Mouse (Mus musculus) brain, embryonic 14.5 days (tissue): ENCODE results near the gene Rnf214. TPM values are rescaled to one million over a fixed set of nuclear protein-coding genes. Genes with fewer than 3 reads are reported as not detected.

Source experiments
- DNase-seq: peaks from one replicate; pipeline ENCODE4 v3.0.0-alpha.2; 2011; ENCODE audit warnings: low read depth
- CTCF ChIP-seq: fragments of 200-500 bp; IDR thresholded peaks from 2 replicates; pipeline ENCODE4 v1.5.1; 2012; ENCODE audit warnings: inconsistent platforms, mild to moderate bottlenecking, moderate library complexity, borderline replicate concordance; ENCODE audit not compliant: insufficient read depth, insufficient read length; ENCODE audit errors: extremely low read depth
- POLR2A ChIP-seq: fragments of 200-500 bp; IDR thresholded peaks from 2 replicates; pipeline ENCODE4 v1.6.1; 2012; ENCODE audit warnings: mild to moderate bottlenecking, inconsistent platforms, borderline replicate concordance; ENCODE audit not compliant: poor library complexity, insufficient read depth, insufficient read length, severe bottlenecking; ENCODE audit errors: extremely low read depth
- polyA plus RNA-seq: library from polyadenylated mRNA; depleted of rRNA; stranded (reverse); fragments of >200 nt; gene quantifications from 2 replicates; pipeline ENCODE4 v1.2.3, GENCODE M21; 2012

The Rnf214 gene
- polyA plus RNA-seq, 1 experiment = 68.0 TPM

DNA sequence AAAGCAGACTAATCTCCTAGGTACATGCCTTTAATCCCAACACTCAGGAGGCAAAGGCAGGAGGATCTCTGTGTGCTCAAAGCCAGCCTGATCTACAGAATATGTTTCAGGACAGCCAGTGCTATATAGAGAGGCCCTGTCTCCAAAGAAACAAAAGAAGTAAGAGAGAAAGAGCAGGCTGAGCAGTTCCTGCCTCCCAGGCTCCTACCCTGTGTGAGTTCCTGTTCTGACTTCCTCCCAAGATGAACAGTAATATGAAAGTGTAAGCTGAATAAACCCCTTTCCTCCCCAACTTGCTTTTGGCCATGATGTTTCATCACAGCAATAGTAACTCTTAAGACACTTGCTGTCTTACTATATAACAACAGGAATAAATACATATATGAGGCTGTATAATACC is 13.0 kb downstream of the Rnf214 start:
- DNase-seq = no peak
- TF ChIP-seq POLR2A (no peak), CTCF (no peak)

DNA sequence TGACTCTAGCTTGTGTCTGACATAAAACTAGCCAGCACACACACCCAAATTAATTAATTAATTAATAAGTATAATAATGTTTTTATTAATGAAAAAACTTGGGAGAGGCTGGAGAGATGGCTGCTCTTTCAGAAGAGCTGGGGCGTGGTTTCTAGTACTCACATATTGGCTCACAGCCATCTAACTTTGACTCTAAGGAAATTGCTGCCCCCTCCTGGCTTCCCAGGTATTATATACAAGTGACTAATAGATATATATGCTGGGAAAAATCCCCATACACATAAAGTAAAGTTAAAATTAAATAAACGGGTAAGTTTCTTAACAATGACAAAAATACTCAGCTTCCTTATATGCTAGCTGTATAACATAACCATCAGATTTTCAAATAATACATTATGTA is 28.8 kb downstream of the Rnf214 start:
- TF ChIP-seq CTCF = no peak
- TF ChIP-seq POLR2A = no peak
- DNase-seq = peak; percentile 47

DNA sequence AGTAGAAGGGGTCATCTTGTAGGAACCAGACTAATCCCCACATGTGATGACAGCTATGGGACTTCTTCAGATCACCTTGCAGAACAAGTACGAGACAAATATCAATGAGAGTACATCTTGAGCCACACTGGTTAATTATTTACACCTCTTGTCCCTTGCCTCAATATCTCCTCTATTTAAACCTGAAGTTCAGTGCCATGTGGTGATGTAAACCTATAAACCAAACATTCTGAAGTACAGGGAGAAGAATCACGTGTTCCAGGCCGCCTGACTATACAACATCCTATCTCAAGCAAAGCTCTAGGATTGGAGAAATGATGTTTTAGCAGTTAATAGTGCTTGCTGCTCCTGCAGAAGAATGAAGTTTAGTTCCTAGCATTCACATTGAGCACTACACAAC is 36.4 kb downstream of the Rnf214 start:
- no peak for DNase-seq
- TF ChIP-seq POLR2A (no peak), CTCF (no peak)

DNA sequence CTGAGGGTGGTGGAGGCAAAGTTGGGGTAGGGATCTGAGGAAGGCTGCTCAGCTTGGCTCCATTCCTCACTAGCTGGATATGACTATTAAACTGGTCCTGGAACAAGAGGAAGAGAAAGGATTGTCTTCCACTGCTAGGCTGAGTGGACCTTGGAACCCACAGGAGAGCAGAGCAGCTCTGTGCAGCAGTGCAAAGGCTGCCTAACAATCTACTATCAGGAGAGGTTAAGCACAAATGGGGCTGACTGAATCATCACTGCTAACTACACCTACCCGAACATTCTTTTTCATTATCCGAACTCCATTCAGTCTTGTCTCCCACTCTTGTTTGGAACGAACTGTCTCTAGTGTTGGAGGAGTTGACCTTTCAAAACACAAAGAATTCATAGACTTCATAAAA is 37.5 kb downstream of the Rnf214 start:
- no peak for TF ChIP-seq CTCF
- no peak for TF ChIP-seq POLR2A
- no peak for DNase-seq

DNA sequence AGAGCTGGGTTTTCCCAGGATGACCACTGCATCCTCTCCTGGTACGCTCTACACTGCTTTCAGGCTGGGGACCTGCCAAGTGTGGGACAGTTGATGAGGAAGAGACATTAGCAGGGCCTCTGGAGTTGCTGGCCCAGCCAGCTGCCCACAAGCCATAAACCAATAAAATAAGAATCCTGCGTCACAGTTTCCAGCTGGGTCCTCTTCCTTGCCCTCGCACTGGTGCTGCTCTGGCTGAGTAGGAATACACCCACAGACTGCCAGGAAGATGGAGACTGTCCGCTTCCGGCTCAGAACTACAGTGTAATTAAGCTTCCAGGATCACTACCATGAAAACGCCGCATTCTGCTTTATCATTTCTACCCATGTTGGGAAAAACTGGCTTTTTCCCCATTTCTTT is 44.9 kb downstream of the Rnf214 start:
- TF ChIP-seq POLR2A (no peak), CTCF (no peak)
- DNase-seq = no peak

DNA sequence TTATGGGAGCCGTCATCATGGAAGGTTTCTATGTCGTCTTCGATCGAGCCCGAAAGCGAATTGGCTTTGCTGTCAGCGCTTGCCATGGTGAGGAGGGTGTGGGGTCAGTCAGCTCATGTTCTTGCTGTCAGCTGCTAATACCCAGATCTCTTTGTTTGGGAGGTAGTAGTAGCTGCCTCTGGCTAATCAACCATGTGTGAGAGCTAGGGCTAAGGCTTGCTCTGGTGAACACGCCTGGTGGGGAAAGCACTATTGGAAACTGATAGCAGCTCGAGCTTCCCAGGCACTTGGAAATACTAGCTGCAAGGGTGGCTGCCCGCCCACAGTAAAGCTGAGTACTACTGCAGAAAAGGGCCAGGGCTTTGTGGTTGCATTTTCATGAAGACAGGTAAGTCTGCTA is 47.3 kb downstream of the Rnf214 start:
- TF ChIP-seq CTCF (no peak), POLR2A (no peak)
- DNase-seq = no peak

DNA sequence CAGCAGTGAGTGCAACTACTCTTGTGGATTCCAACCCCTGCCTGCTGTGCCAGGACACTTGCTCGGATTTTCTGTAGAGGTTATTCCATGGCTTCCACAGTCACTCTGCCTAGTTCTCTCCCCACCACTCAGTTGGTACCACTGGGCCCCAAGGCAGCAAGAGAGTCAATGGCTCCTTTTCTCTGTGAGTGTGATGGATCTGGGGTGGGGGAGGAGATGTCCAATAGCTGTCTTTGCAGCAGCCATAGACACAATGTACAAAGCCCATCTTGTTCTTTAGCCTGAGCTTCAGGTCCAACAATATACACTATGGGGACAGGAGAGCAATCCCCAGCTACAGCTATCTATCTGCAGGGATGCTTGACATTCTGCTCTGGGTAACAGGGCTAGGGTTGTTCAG is 52.6 kb downstream of the Rnf214 start:
- TF ChIP-seq POLR2A (no peak), CTCF (no peak)
- DNase-seq = no peak

DNA sequence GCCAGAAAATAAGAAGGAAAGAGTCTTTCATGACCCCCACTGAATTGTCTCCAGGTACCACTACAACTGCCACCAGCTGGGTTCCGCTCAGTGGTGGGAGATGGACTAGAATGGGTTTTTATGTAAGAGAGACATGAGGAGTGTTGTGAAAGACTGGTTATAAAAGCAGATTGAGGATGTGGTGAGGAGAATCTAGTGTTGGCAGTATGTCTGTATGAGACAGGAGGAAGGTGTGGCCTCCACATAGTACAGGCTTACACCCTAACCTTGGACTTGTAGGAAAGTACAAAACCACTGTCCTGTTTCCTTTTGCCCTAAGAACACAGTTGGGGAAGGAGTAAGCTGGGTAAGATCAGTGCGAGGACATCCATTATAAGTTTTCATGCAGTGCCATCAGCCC is 53.0 kb downstream of the Rnf214 start:
- TF ChIP-seq CTCF (no peak), POLR2A (no peak)
- DNase-seq = no peak

DNA sequence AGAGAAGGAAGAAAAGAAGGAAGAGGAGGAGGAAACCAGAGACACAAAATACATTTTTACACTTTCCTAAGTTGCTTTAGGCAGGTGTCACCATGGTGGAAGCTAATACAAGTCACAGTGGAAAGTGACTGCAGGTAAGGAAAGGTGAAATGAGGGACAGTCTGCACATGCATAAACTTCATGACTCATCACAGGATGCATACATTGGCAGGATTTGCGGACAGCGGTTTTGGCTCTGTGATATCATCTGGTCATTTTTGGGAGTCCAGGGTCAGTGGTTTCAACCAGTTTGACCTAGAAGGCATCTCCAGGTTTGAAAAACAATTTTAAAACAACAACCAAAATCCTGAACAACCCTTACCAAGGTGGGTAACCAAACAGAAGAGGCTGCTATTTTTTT is 54.9 kb downstream of the Rnf214 start:
- TF ChIP-seq CTCF (no peak), POLR2A (no peak)

DNA sequence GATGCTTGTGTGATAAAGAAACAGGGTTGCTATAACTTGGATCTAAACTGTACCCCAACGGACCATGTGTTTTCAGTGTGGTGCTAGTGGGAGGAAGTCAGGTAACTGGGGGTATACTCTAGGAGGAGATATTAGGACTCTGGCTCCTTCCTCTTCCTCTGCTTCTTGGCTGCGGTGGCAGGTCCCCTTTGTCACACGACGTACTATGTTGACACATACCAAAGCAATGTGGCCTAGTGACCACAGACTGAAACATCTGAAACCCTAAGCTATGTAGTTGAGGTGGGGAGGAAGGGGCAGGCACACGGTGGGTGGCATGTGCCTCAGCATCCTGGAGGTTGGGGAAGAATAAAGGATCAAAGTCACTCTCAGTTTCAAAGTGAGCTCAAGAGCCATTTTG is 55.4 kb downstream of the Rnf214 start:
- DNase-seq = no peak
- TF ChIP-seq CTCF = no peak
- TF ChIP-seq POLR2A = no peak

More for the DNA sequence above, 54.9 kb downstream of the Rnf214 start:
- no peak for DNase-seq

DNA sequence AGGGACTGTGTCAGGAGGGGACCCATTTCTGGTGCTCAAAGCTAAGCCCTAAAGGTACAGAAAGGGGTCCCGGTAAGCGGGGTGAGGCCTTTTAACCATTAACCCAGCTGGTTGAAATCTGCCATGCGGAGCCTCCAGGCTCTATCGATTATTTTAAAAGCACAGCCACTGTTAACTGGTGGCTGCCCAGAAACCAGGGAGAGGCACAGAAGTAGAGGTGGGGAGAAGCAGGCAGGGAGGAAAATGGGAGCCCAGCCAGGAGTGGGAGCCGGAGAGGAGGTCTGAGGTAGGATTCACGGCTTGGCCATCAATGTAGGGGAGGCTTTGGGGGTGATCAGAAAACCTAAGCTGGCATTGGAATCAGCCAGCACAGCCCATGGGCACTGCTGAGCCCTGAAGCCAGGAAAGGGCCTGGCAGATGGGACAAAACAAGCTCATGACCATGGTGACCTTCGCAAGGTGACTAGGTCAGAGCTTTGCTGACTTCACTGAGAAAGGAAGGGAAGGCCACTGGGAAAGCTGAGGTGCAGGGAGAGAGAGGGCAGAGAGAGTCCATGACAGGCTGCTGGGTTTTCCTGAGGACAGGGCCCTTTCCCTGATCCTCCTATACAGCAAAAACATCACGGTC is 56.1 kb downstream of the Rnf214 start:
- no peak for DNase-seq
- TF ChIP-seq POLR2A (no peak), CTCF (no peak)
